11 mouse cellular contexts compared by ENCODE assay signal in genomic region chr11:8450540-8450939, GRCm38 (mm10).
"Had no signal": no experiment of that assay in that cellular context is flagged by ENCODE, and none has a peak within 500 bp of the region (broad histone marks: within the 10 kb centered on the region; RNA-seq: fewer than 3 reads in every experiment).

No protein-coding gene starts in this region.

- DNase-seq: kidney, postnatal 4 days; liver; thymus, postnatal 4 days had no signal

- ATAC-seq: intestine, postnatal 0 days; midbrain, embryonic 13.5 days had no signal

- H3K9ac ChIP-seq: kidney, embryonic 15.5 days; limb, embryonic 12.5 days; lung, embryonic 15.5 days; midbrain, embryonic 13.5 days; neural tube, embryonic 12.5 days had no signal

- H3K9me3 ChIP-seq: kidney, embryonic 15.5 days; limb, embryonic 12.5 days; lung, embryonic 15.5 days; midbrain, embryonic 13.5 days; neural tube, embryonic 12.5 days had no signal

- H3K27me3 ChIP-seq: kidney, embryonic 15.5 days; limb, embryonic 12.5 days; lung, embryonic 15.5 days; midbrain, embryonic 13.5 days; neural tube, embryonic 12.5 days had no signal

- H3K4me2 ChIP-seq: kidney, embryonic 15.5 days; limb, embryonic 12.5 days; lung, embryonic 15.5 days; midbrain, embryonic 13.5 days; neural tube, embryonic 12.5 days had no signal

- H3K4me3 ChIP-seq: kidney, embryonic 15.5 days; layer of hippocampus, adult 2 months; limb, embryonic 12.5 days; lung, embryonic 15.5 days; midbrain, embryonic 13.5 days; neural tube, embryonic 12.5 days had no signal

- H3K36me3 ChIP-seq: midbrain, embryonic 13.5 days had no signal

- H3K27ac ChIP-seq: kidney, embryonic 15.5 days; layer of hippocampus, adult 2 months; limb, embryonic 12.5 days; lung, embryonic 15.5 days; midbrain, embryonic 13.5 days; neural tube, embryonic 12.5 days; stomach, postnatal 0 days had no signal
